Mouse (Mus musculus) Patski (cell line): ENCODE results near the gene Rps6kb2. TPM values are rescaled to one million over a fixed set of nuclear protein-coding genes. Genes with fewer than 3 reads are reported as not detected.

Source experiments
- ATAC-seq: fragments of 100-300 bp; one replicate; pipeline ENCODE4 v1.8.0; 2021
- CTCF ChIA-PET: fragments of 350-600 bp; sonication (Branson Sonifier 250); formaldehyde crosslinking; loops from one replicate; lab custom pipeline; 2022; ENCODE audit warnings: inconsistent platforms; lab: Charles Lee
- POLR2A ChIA-PET: fragments of 350-600 bp; sonication (Branson Sonifier 250); formaldehyde crosslinking; loops from one replicate; lab custom pipeline; 2022; ENCODE audit warnings: antibody characterized with exemption, inconsistent platforms; lab: Charles Lee
- DNase-seq: peaks from one replicate; pipeline ENCODE4 v3.0.0-alpha.2; 2011; ENCODE audit warnings: low read depth, low spot score
- H3K27me3 ChIP-seq: fragments of 371-371 bp; one replicate; pipeline ENCODE4 v1.5.1; 2021
- CTCF ChIP-seq: fragments of 100-300 bp; IDR thresholded peaks from one replicate; pipeline ENCODE4 v1.5.1; 2021
- in situ Hi-C: fragments of 300-500 bp; cut with MboI; formaldehyde crosslinking; loops from 3 replicates; pipeline ENCODE4 v1.11.1; 2018; ENCODE audit warnings: low pct_unique_long_range_greater_than_20kb, mixed read lengths
- polyA plus RNA-seq: library from polyadenylated mRNA; unstranded; gene quantifications from one replicate; pipeline ENCODE4 v1.2.3, GENCODE M21; 2021

Rps6kb2 gene
- polyA plus RNA-seq, 1 experiment from 2014 or later = 43.0 TPM

DNA sequence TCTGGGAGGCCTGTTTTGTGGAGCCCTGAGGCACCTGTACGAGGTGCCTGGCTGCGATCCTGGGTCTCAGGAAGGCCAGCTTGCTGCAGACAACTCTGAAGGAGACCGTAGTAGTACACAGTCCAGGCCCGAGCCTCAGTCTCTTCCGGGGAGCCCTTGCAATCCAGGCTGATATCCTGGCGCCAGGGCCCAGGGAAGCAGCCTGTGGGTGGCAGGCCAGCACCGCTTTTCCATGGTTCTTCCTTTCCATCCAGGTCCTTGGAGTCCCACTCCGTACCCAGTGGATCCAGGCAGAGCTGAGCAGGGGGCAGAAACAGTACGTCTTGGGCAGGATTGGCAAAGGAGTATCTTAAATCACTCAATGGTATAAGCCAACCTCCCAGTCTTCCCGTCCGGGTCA lies 9.8 kb upstream of the Rps6kb2 start:
- no peak for TF ChIP-seq CTCF
- H3K27me3 ChIP-seq = no peaks in the 10 kb centered on the region
- DNase-seq (no peak), ATAC-seq (no peak)
- ChIA-PET CTCF (interaction anchor here (2.0 to 2.2 kb wide), 2 partner anchors 9 to 19 kb away, joined by 6 to 8 read pairs; partner anchors contain the start of genes Ppp1ca and Tbc1d10c), POLR2A (interaction anchor here (0.7 kb wide), 1 partner anchor 135 kb away, joined by 4 read pairs; no protein-coding TSS in a partner anchor)
- in situ Hi-C loops = no loop called here

DNA sequence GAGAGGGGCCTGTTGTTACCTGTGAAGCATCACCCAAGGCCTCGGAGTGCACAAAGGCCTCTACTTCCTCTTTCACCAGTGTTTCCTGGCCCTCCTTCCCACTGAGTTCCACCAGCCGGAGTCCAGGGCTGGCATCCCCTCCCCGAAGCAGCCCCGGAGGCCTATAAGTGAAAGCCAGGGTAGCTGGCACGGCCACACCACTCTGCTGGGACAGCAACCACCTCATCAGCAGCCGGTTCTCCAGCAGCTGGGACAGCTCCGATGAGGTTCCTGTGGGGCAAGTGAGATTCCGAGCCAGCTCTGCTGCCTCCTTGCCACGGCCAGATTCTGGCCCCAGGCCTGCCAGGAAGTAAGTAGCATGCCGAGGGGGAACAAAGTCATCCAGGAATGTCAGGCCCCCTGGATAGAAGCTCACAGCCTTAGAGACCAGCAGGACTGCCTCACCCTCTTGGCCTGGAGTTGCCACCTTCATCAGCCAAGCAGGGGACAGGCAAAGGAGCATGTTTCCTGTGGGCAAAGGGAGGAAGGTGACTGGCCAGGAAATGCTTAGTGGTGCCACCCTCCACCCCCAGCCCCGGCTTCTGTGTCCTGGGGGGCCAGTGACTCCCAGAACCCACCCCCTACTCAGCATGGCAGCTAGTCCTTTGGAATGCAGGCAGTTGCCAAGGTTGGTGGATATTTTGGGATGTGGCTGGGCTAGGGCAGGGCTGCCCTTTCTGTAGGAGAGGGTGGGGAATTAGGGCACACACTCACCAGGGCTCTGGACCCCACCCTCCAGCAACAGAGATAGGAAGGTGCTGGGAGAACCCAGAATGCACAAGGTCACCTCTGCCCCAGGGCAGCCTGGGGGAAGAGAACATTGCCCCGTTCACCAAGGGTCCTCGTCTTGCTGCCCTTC lies 8.5 kb upstream of the Rps6kb2 start:
- in situ Hi-C loops = no loop called here
- peak; percentile 58 for DNase-seq
- TF ChIP-seq CTCF = no peak
- ChIA-PET POLR2A (interaction anchor here (0.8 to 3.3 kb wide), 8 partner anchors 11 to 46 kb away, joined by 3 to 22 read pairs (median 4); partner anchors contain the start of genes AC109138.7, Clcf1, Ppp1ca and Rad9a), CTCF (interaction anchor here (1.2 to 2.2 kb wide), 4 partner anchors 10 to 57 kb away, joined by 4 to 8 read pairs (median 6); partner anchors contain the start of genes Ppp1ca, Rad9a and Tbc1d10c)
- H3K27me3 ChIP-seq = no peaks in the 10 kb centered on the region
- peak; percentile 16 for ATAC-seq

DNA sequence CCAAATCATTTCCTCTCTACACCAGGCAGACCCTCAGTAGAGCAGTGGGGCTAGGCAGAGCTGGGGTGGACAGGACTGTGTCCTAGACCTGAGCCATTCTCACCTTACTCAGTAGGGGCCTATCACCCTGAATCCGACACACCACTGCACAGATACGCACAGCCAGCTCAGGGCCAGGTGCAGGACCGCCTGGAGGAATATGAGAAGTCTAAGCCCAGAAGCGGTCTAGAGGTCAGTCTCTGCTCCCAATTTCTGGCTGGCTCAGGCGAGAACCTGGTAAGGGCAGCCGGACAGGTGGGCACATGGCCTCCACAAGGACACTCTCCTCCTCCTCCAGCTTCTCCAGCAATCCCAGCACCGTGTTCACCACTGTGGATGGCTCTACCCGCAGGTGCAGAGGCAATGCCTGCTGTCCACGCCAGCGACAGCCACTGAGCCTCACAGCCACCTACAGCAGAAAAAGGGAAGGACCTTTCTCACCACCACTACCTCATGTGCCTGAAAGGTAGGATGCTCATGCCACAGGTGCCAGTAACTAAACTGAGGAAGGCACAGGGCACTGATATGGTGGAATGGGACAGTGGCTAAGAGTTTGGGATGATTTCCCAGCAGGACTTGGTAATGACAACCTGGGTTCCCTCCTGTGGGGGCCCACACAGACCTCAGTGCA lies 7.7 kb upstream of the Rps6kb2 start:
- in situ Hi-C loops = no loop called here
- no peak for TF ChIP-seq CTCF
- POLR2A ChIA-PET = interaction anchor here (0.8 to 3.3 kb wide), 16 partner anchors 11 to 59 kb away, joined by 3 to 22 read pairs (median 4); partner anchors contain the start of genes AC109138.7, Clcf1, Ppp1ca and Rad9a
- DNase-seq (no peak), ATAC-seq (no peak)
- no peaks in the 10 kb centered on the region for H3K27me3 ChIP-seq
- CTCF ChIA-PET = interaction anchor here (1.0 to 2.2 kb wide), 7 partner anchors 11 to 60 kb away, joined by 3 to 9 read pairs (median 6); partner anchors contain the start of gene Rad9a

GRCm38 (mm10) chr19:4169810-4170209 lies 6.7 kb upstream of the Rps6kb2 start:
- ChIA-PET POLR2A (interaction anchor here (1.0 to 3.3 kb wide), 13 partner anchors 10 to 60 kb away, joined by 3 to 22 read pairs (median 5); partner anchors contain the start of genes AC109138.7, Clcf1, Ppp1ca and Rad9a), CTCF (interaction anchor here (1.0 to 2.2 kb wide), 13 partner anchors 8 to 61 kb away, joined by 3 to 9 read pairs (median 5); partner anchors contain the start of genes Coro1b and Rad9a)
- in situ Hi-C loops = no loop called here
- DNase-seq = no peak
- TF ChIP-seq CTCF = no peak
- ATAC-seq = no peak
- H3K27me3 ChIP-seq = no peaks in the 10 kb centered on the region

DNA sequence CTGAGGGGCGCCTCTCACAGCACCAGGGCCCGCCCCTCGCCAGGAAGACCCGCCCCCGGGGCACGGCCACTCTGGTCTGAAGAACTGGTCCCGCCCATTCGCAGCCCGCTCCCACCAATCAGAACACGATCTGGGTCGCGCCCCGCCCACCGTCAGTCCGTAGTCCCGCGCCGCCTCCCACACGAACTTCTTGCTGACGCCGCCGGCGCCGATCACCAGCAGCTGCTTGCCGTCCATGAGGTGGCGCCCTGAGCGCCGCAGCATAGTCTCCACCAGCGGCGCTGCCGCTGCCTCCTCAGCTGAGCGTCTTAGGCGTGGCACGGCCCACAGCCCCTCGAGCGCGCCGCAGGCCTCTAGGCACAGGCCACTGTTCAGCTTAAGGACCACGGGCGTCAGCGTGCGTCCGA lies 6.2 kb upstream of the Rps6kb2 start:
- peak; percentile 91 for DNase-seq
- peak; percentile 83 for ATAC-seq
- ChIA-PET POLR2A (interaction anchor here (0.6 to 3.3 kb wide), 11 partner anchors 10 to 279 kb away, joined by 3 to 22 read pairs (median 5); partner anchors contain the start of genes AC109138.7, Clcf1, Ppp1ca and Rad9a), CTCF (interaction anchor here (1.0 to 2.2 kb wide), 11 partner anchors 9 to 50 kb away, joined by 3 to 9 read pairs (median 5); partner anchors contain the start of genes Coro1b and Rad9a)
- in situ Hi-C loops = no loop called here
- TF ChIP-seq CTCF = no peak
- H3K27me3 ChIP-seq = no peaks in the 10 kb centered on the region

GRCm38 (mm10) chr19:4166678-4167476 lies 3.7 kb upstream of the Rps6kb2 start:
- ChIA-PET POLR2A (interaction anchor here (1.2 kb wide), 1 partner anchor 41 kb away, joined by 3 read pairs; no protein-coding TSS in a partner anchor), CTCF (interaction anchor here (1.2 to 1.6 kb wide), 2 partner anchors 20 to 34 kb away, joined by 3 read pairs; partner anchors contain the start of gene Rad9a)
- no peaks in the 10 kb centered on the region for H3K27me3 ChIP-seq
- no peak for DNase-seq
- in situ Hi-C loops = no loop called here
- ATAC-seq = no peak
- no peak for TF ChIP-seq CTCF

DNA sequence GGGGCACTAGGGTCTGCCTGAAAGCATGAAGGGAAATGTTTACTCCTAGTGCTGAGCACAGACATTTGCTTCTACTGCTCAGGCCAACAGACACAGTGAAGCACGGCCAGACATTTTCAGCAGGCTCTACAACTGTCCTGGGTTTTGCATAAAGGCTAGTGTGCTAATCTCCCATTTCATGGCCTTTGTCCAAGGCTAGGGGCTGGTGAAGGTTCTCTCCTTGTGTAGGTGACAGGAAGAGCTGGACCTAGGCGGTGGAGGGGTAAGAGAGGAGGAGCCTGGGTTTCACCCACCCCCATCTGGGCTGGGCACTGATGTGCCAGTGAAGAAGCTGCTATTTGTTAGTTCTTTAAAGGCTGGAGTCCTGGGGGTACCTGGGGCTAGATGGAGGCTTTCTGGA lies 1.6 kb upstream of the Rps6kb2 start:
- no peaks in the 10 kb centered on the region for H3K27me3 ChIP-seq
- ChIA-PET POLR2A (interaction anchor here (0.8 kb wide), 1 partner anchor 52 kb away, joined by 3 read pairs; no protein-coding TSS in a partner anchor), CTCF (interaction anchor here (1.4 to 1.7 kb wide), 2 partner anchors 14 to 28 kb away, joined by 3 to 5 read pairs; partner anchors contain the start of gene Ppp1ca)
- no peak for DNase-seq
- in situ Hi-C loops = no loop called here
- no peak for TF ChIP-seq CTCF
- ATAC-seq = no peak

DNA sequence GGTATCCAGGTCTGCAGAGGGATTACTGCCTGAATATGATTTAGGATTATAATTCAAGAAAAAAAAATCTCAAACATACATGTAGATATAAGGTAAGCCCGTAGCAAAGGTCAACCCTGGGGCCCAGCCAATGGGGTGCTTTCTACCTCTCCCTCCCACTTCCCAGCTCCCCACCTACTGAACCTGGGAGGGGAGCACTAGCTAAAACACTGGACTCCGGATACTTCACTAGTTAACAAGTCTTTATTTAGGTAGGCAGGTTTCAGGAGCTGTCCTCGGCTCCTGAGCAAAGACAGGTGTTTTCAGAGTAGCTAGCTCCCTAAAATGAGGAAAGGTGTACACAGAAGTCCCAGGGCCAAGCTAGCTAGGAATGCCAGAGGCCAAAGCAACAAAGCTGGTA lies 946 bp upstream of the Rps6kb2 start:
- in situ Hi-C loops = no loop called here
- no peak for DNase-seq
- CTCF ChIA-PET = interaction anchor here (1.4 to 1.7 kb wide), 2 partner anchors 14 to 29 kb away, joined by 3 to 5 read pairs; partner anchors contain the start of gene Ppp1ca
- POLR2A ChIA-PET = interaction anchor here (0.8 to 1.4 kb wide), 3 partner anchors 14 to 65 kb away, joined by 3 to 4 read pairs (median 3); no protein-coding TSS in a partner anchor
- no peak for TF ChIP-seq CTCF
- ATAC-seq = no peak
- H3K27me3 ChIP-seq = no peaks in the 10 kb centered on the region

DNA sequence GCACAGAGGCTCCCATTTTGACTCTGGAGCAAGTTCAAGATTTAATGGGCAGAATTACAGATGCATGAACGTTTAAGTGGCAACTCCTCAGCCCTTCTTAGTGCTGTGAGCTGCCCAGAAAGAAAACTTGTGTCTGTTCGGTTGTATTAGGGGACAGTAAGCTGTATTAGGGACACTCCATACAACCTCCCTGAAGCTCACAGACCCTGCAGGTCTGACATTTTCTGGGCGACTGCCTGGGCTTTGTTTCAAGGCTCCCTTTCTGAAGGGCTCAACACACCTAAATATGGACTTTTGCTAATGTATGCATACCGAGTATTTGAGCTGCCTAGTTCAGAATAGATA lies 361 bp upstream of the Rps6kb2 start:
- TF ChIP-seq CTCF = no peak
- no peak for ATAC-seq
- DNase-seq = no peak
- ChIA-PET POLR2A (interaction anchor here (0.7 to 1.4 kb wide), 5 partner anchors 15 to 68 kb away, joined by 3 to 6 read pairs (median 3); no protein-coding TSS in a partner anchor), CTCF (interaction anchor here (1.4 to 1.7 kb wide), 2 partner anchors 15 to 29 kb away, joined by 3 to 5 read pairs; partner anchors contain the start of gene Ppp1ca)
- in situ Hi-C loops = no loop called here
- H3K27me3 ChIP-seq = no peaks in the 10 kb centered on the region
